Mouse (Mus musculus) forebrain, embryonic 16.5 days (tissue): ENCODE measurements at regions not wholly inside any gene's neighbourhood (a gene's known extent, or its start where the extent isn't known, plus 50 kb on each side); places are given as distances from the start of the nearest gene placed in this dataset.

Experiments used
- ATAC-seq: fragments of 200-750 bp; cut with Nextera tagmentation; 2 replicates; pipeline ENCODE4 v1.8.0; 2017; ENCODE audit warnings: mild to moderate bottlenecking, moderate library complexity
- H3K27ac ChIP-seq: fragments of 300-500 bp; sonication (generic); 2 replicates; pipeline ENCODE4 v1.5.1; 2014; ENCODE audit warnings: low read length, control low read depth
- H3K27me3 ChIP-seq: fragments of 300-500 bp; sonication (generic); replicated peaks from 2 replicates; pipeline ENCODE4 v1.6.1; 2014; ENCODE audit warnings: low read length; ENCODE audit not compliant: control insufficient read depth, insufficient read depth
- H3K36me3 ChIP-seq: fragments of 300-500 bp; sonication (generic); 2 replicates; pipeline ENCODE4 v1.6.1; 2014; ENCODE audit not compliant: control insufficient read depth, insufficient read depth
- H3K4me1 ChIP-seq: fragments of 300-500 bp; sonication (generic); replicated peaks from 2 replicates; pipeline ENCODE4 v1.6.1; 2014; ENCODE audit warnings: low read length; ENCODE audit not compliant: control insufficient read depth, insufficient read depth
- H3K4me2 ChIP-seq: fragments of 300-500 bp; sonication (generic); 2 replicates; pipeline ENCODE4 v1.6.1; 2014; ENCODE audit warnings: mild to moderate bottlenecking, low read length, control low read depth
- H3K4me3 ChIP-seq: fragments of 300-500 bp; sonication (generic); replicated peaks from 2 replicates; pipeline ENCODE4 v1.5.1; 2014; ENCODE audit warnings: mild to moderate bottlenecking, low read length, control low read depth
- H3K9ac ChIP-seq: fragments of 300-500 bp; sonication (generic); replicated peaks from 2 replicates; pipeline ENCODE4 v1.6.1; 2014; ENCODE audit warnings: low read depth, low read length, control low read depth
- H3K9me3 ChIP-seq: fragments of 300-500 bp; sonication (generic); 2 replicates; pipeline ENCODE4 v1.6.1; 2016; ENCODE audit warnings: low read length; ENCODE audit not compliant: control insufficient read depth
- WGBS: fragments of 180-500 bp; shearing (Covaris S2); extraction: QIAGEN DNeasy Blood & Tissue Kit; methylation state at CpG from one replicate; pipeline ENCODE4 v1.1.7; 2014; 5-methylcytosine and 5-hydroxymethylcytosine counted together

GRCm38 (mm10) chr17:51635913-51636312 lies 197.2 kb downstream of the Satb1 start:
- Histone ChIP-seq H3K27me3 (no peaks in the 10 kb centered on the region), H3K27ac (no peak overlapping the region), H3K9ac (no peak overlapping the region), H3K9me3 (no peaks in the 10 kb centered on the region), H3K4me2 (no peak overlapping the region), H3K36me3 (no peaks in the 10 kb centered on the region), H3K4me3 (no peak overlapping the region), H3K4me1 (no peaks in the 10 kb centered on the region)
- no peak for ATAC-seq
- 91% methylated on average over 4 of the region's 4 CpGs for WGBS

GRCm38 (mm10) chr17:51631574-51631973 lies 201.5 kb downstream of the Satb1 start:
- Histone ChIP-seq H3K4me1 (no peaks in the 10 kb centered on the region), H3K36me3 (no peaks in the 10 kb centered on the region), H3K27me3 (no peaks in the 10 kb centered on the region), H3K9me3 (no peaks in the 10 kb centered on the region), H3K9ac (no peak overlapping the region), H3K4me2 (no peak overlapping the region), H3K4me3 (no peak overlapping the region), H3K27ac (no peak overlapping the region)
- no peak for ATAC-seq
- 60% methylated on average over 2 of the region's 2 CpGs for WGBS

GRCm38 (mm10) chr17:51620528-51620927 lies 212.6 kb downstream of the Satb1 start:
- peak; percentile 93 for ATAC-seq
- no peaks in the 10 kb centered on the region for H3K27me3 ChIP-seq

GRCm38 (mm10) chr17:51585263-51585662 lies 247.8 kb downstream of the Satb1 start:
- no peak for ATAC-seq
- Histone ChIP-seq H3K27ac (no peak overlapping the region), H3K9me3 (no peaks in the 10 kb centered on the region)

More at GRCm38 (mm10) chr17:51620528-51620927, 212.6 kb downstream of the Satb1 start:
- no peaks in the 10 kb centered on the region for H3K4me1 ChIP-seq
- H3K36me3 ChIP-seq, result no peaks in the 10 kb centered on the region
- WGBS, result 21% methylated on average over 3 of the region's 3 CpGs
- no peaks in the 10 kb centered on the region for H3K9me3 ChIP-seq
- no peak overlapping the region for H3K9ac ChIP-seq
- H3K4me2 ChIP-seq, result no peak overlapping the region
- no peak overlapping the region for H3K27ac ChIP-seq
- no peak overlapping the region for H3K4me3 ChIP-seq

GRCm38 (mm10) chr17:51583984-51584880 lies 248.9 kb downstream of the Satb1 start:
- Histone ChIP-seq H3K4me3 (peak overlapping the region; percentile 9; the same call in 1 of the 2 replicates), H3K27ac (peak overlapping the region; percentile 37; the same call in 1 of the 2 replicates), H3K36me3 (no peaks in the 10 kb centered on the region), H3K27me3 (no peaks in the 10 kb centered on the region), H3K4me1 (peaks cover 7% of the 10 kb centered on the region; the same call in 1 of the 2 replicates), H3K9me3 (no peaks in the 10 kb centered on the region), H3K4me2 (peak overlapping the region; percentile 40), H3K9ac (peak overlapping the region; percentile 5)
- 30% methylated on average over 19 of the region's 19 CpGs for WGBS
- peak; percentile 64 for ATAC-seq

More at GRCm38 (mm10) chr17:51585263-51585662, 247.8 kb downstream of the Satb1 start:
- Histone ChIP-seq H3K36me3 (no peaks in the 10 kb centered on the region), H3K4me3 (no peak overlapping the region), H3K27me3 (no peaks in the 10 kb centered on the region), H3K9ac (no peak overlapping the region), H3K4me1 (peaks cover 7% of the 10 kb centered on the region; the same call in 1 of the 2 replicates), H3K4me2 (no peak overlapping the region)
- WGBS, result 72% methylated on average over 1 of the region's 1 CpGs

GRCm38 (mm10) chr17:51583277-51583676 lies 249.8 kb downstream of the Satb1 start:
- Histone ChIP-seq H3K4me3 (no peak overlapping the region), H3K9ac (no peak overlapping the region), H3K4me2 (no peak overlapping the region), H3K4me1 (peaks cover 7% of the 10 kb centered on the region; the same call in 1 of the 2 replicates), H3K27me3 (no peaks in the 10 kb centered on the region), H3K27ac (no peak overlapping the region), H3K36me3 (no peaks in the 10 kb centered on the region), H3K9me3 (no peaks in the 10 kb centered on the region)
- peak; percentile 41; the same call in 1 of the 2 replicates for ATAC-seq
- WGBS, result 77% methylated on average over 15 of the region's 15 CpGs

- H3K4me3 ChIP-seq, result no peak overlapping the region
- H3K4me1 ChIP-seq, result no peaks in the 10 kb centered on the region
- no peak for ATAC-seq
- H3K4me2 ChIP-seq, result no peak overlapping the region
- WGBS, result 89% methylated on average over 3 of the region's 3 CpGs
- no peaks in the 10 kb centered on the region for H3K9me3 ChIP-seq
- no peak overlapping the region for H3K9ac ChIP-seq
- H3K27ac ChIP-seq, result no peak overlapping the region
- no peaks in the 10 kb centered on the region for H3K27me3 ChIP-seq
- no peaks in the 10 kb centered on the region for H3K36me3 ChIP-seq
These were observed 277.2 kb downstream of the Satb1 start for GRCm38 (mm10) chr17:51555854-51556253.

GRCm38 (mm10) chr17:51554446-51554845 lies 278.6 kb downstream of the Satb1 start:
- 86% methylated on average over 2 of the region's 2 CpGs for WGBS
- no peak for ATAC-seq

GRCm38 (mm10) chr17:51552277-51553015 lies 280.6 kb downstream of the Satb1 start:
- no peaks in the 10 kb centered on the region for H3K4me1 ChIP-seq
- H3K4me2 ChIP-seq, result no peak overlapping the region
- H3K27ac ChIP-seq, result no peak overlapping the region
- H3K9ac ChIP-seq, result no peak overlapping the region
- WGBS, result 91% methylated on average over 5 of the region's 5 CpGs
- no peak for ATAC-seq
- H3K4me3 ChIP-seq, result no peak overlapping the region
- H3K36me3 ChIP-seq, result no peaks in the 10 kb centered on the region
- no peaks in the 10 kb centered on the region for H3K9me3 ChIP-seq
- H3K27me3 ChIP-seq, result no peaks in the 10 kb centered on the region

More at GRCm38 (mm10) chr17:51554446-51554845, 278.6 kb downstream of the Satb1 start:
- no peaks in the 10 kb centered on the region for H3K36me3 ChIP-seq
- H3K9ac ChIP-seq, result no peak overlapping the region
- no peaks in the 10 kb centered on the region for H3K4me1 ChIP-seq
- no peak overlapping the region for H3K4me2 ChIP-seq
- no peaks in the 10 kb centered on the region for H3K9me3 ChIP-seq
- no peaks in the 10 kb centered on the region for H3K27me3 ChIP-seq
- H3K4me3 ChIP-seq, result no peak overlapping the region
- H3K27ac ChIP-seq, result no peak overlapping the region
